Mouse (Mus musculus) frontal cortex, adult (tissue): ENCODE measurements at regions not wholly inside any gene's neighbourhood (a gene's known extent, or its start where the extent isn't known, plus 50 kb on each side); places are given as distances from the start of the nearest gene placed in this dataset.

ENCODE experiments used
- ATAC-seq: cut with Nextera tagmentation; 2 replicates; pipeline ENCODE4 v1.9.2; 2017; ENCODE audit warnings: mild to moderate bottlenecking, moderate library complexity, mixed read lengths; ENCODE audit not compliant: low TSS enrichment

GRCm38 (mm10) chr16:39512774-39513173 lies 471.4 kb upstream of the Lsamp start:
- no peak for ATAC-seq

GRCm38 (mm10) chr16:39513659-39514058 lies 470.5 kb upstream of the Lsamp start:
- no peak for ATAC-seq

- no peak for ATAC-seq
Observed at GRCm38 (mm10) chr16:39531106-39531505, 453.1 kb upstream of the Lsamp start.

DNA sequence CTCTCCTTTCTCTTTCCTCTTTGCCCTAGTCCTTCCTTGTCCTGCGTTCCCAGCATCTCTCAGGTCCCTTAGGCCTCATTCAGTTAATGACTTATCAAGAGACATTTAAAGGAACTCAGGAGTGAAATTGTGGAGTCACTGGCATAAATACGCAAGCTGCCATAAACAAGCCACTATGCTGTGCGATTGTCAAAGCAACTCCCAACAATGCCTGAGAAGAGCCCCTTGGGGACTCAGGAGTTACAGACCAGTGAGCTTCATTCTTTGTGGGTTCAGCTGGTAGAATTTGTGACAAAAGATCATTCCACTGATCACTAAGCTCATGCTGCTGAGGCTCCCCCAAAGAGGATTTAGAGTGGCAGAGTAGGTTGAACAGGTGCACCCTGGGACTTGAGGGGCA lies 451.4 kb upstream of the Lsamp start:
- ATAC-seq: no peak

DNA sequence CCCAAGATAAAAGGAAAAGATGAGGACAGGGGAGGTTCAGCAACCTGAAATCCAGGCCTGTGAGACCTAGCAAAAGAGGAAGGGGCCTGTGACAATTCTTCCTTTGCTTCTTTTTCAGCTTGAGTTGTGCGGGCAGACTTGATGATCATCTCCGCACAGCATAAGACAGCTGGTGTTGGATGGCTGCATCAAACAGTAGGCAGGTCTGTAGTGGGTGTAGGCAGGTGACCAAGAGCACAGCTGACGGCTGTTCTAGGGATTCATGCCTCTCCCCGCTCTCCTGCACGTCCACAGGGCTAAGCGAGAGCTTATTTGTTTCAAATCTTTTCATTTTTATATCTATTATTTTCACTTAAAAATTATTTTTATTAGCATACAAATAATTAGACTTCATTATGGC lies 450.8 kb upstream of the Lsamp start:
- ATAC-seq: no peak

DNA sequence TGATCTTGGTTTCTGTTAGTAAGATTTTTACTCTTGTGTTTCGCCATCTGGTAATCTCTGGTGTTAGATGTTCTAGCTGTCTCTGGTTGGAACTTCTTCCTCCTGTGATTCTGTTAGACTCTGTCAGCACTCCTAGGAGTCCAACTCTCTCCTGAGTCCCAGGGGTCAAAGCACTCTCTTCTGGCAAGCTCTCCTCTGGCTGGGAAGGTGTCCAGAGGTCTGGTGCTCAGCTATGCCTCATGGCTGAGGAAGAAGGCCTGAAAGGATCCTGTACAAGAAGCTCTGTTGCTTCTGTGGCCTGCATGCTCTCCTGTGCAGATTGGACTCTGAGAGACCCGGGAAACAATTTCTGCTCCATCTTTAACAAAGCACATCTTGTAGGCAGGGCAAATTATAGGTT lies 430.8 kb upstream of the Lsamp start:
- no peak for ATAC-seq

- no peak for ATAC-seq
Observed at GRCm38 (mm10) chr16:39576620-39577019, 407.5 kb upstream of the Lsamp start.

DNA sequence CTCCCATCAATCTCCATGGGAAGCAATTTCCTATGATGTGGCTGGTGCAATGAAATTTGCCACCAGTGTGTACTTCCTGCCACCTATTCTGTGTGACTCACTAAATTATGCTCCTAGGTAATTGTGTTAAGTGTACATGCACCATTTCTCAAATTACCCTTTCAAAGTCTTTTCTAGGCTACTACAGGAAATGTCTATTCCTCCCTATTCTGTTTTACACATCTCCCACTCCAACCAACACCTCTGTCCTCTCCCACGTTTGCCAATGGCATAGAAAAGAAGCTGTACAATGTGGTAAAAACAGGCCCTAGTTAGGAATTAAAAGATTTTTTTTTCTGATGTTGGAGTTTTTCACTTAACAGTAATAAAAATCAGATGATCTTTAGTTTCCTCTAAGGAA lies 404.5 kb upstream of the Lsamp start:
- ATAC-seq: peak; percentile 91
